Mouse (Mus musculus) left cerebral cortex, adult 11 months (tissue): Measurements from ENCODE around the gene Igfals.
A peak's percentile ranks its signal among the peaks of the same experiment; 100 is the strongest.

ENCODE experiments used
- DNase-seq: peaks from one replicate; pipeline ENCODE4 v3.0.0; 2022; ENCODE audit warnings: low spot score

Igfals gene

DNA sequence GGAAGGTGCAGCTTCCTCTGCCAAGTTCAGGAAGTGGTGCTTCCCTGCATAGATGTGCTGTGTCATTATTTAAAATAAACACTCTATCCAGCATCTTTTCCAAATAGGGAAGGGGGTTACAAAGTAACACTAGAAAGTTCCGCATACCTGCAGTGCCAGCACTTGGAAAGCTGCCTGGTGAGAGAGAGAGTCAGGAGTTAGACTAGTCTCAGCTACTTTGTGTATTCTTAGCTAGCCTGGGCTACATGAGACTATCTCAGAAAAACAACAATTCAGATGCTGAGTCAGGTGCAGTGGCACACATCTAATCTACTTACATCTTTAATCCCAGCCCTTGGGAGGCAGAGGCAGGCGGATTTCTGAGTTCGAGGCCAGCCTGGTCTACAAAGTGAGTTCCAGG, 4.0 kb upstream of the Igfals start:
- DNase-seq: no peak

- DNase-seq: no peak
Measured at GRCm38 (mm10) chr17:24867914-24868313, 2.1 kb downstream of the Igfals start.

- no peak for DNase-seq
Measured at GRCm38 (mm10) chr17:24873695-24874404, 8.1 kb downstream of the Igfals start.

GRCm38 (mm10) chr17:24874405-24874745, 8.6 kb downstream of the Igfals start:
- DNase-seq: no peak

GRCm38 (mm10) chr17:24874989-24875388, 9.2 kb downstream of the Igfals start:
- no peak for DNase-seq

DNA sequence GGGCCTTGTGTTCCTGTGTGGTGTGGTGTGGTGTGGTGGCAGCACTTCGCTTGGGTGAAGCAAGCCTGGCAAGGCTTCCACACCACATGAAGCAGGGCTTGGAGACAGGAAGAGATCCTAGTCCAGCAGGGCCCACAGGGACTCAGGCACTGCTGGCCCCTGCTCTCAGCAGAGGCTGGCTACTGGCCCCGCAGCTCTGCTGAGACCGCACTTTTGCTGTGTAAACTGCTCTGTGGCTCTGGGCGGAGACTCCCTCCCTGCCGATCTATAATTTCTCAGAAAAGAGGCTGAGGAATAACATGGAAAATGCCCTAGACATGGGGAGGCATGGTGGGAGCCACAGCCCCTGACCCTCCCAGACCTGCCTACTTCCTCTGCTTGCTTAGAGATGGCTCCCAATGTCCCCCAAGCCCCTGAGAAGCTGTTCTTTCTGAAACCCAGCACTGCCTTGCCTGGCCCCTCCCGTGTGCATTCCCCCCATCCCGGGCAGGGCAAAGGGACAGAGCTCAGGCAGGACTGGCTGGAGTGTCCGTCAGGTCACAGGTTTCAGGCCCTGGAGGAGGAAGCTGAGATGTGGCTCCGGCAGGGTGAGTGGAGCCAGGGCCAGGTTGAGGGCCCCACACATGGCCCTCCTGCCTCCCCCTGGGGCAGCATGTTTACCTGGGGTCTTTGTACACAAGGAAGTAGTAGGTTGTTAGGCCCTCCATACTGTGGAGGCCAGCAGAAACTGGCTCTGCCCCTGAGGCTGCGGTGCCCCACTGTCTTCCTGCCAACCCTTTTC, 11.7 kb downstream of the Igfals start:
- DNase-seq: no peak

- no peak for DNase-seq
Measured at GRCm38 (mm10) chr17:24878117-24878397, 12.3 kb downstream of the Igfals start.

DNA sequence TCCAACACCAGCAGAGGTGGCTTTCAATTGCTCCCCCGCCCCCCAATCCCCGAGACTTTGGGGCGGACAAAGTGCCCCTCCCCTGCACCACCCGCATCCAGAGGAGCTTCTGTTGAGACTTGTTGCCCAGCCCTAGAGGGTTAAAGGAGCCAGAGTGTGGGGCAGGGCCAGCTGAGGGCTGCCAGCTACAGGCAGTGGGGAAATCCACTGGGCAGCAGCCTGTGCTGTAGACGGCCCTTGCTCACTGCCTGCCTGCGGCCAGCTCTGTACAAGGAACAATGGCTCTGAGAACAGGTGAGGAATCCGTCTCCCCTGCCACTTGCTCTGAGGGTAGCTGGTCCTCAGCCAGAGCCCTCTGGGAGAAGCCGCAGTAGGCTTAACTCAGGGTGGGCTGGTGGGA, 12.7 kb downstream of the Igfals start:
- no peak for DNase-seq

DNA sequence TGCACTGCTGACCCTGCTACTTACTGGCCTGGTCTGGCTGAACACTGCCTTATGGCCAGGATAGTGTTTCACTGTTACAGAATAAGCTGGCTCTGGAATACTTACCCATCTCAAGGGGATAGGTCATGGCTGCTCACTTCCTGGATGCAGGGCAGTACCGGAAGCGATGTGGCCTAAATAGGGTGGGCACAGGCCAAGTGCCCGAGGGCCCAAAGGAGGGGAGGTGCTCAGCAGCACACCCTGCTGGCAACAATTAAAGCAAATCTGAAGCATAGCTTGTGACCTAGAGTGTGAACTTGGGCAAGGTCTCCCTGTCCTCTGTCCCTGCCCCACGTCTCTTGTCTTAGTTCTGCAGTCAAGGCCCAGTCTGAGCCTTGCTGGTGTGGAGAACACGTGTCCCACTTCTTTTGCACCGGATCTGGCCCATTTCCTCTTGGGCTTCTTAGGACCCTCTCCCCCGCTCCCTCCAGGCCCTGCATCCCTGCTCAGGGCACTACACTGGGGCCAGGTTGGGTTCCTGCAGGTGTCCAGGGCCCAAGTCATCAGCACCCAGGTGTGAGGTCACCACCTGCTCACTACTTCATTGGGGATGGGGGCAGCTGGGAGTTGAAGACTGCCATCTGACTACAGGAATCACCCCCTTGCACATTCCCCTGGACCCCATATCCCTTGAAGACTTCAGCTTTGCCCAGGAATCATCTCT, 16.1 kb downstream of the Igfals start:
- no peak for DNase-seq

GRCm38 (mm10) chr17:24884391-24884790, 18.6 kb downstream of the Igfals start:
- DNase-seq: no peak

- no peak for DNase-seq
Measured at GRCm38 (mm10) chr17:24885356-24886133, 19.7 kb downstream of the Igfals start.

- peak; percentile 99 for DNase-seq
Measured at GRCm38 (mm10) chr17:24886134-24886931, 20.5 kb downstream of the Igfals start, which contains the start of the genes Nubp2 and Spsb3. Nubp2 (minus strand) TSS chr17:24886349. Spsb3 (plus strand) TSS chr17:24886643.

DNA sequence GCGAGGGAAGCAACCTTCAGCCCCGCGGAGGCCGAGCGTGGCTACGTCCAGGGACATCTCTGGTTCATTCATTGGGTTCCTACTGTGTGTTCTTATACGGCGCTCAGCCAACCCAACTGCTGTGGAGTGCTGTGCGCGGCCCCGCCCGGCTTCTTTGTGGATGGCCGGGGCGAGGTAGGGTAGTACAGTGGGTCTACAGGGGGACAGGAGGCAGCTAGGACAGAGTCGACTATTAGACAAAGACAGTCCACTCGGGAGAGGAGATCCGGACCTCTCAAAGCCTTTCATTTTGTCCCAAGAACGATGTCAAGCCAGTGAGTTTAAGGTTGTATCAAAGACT, 21.1 kb downstream of the Igfals start:
- DNase-seq: no peak

DNA sequence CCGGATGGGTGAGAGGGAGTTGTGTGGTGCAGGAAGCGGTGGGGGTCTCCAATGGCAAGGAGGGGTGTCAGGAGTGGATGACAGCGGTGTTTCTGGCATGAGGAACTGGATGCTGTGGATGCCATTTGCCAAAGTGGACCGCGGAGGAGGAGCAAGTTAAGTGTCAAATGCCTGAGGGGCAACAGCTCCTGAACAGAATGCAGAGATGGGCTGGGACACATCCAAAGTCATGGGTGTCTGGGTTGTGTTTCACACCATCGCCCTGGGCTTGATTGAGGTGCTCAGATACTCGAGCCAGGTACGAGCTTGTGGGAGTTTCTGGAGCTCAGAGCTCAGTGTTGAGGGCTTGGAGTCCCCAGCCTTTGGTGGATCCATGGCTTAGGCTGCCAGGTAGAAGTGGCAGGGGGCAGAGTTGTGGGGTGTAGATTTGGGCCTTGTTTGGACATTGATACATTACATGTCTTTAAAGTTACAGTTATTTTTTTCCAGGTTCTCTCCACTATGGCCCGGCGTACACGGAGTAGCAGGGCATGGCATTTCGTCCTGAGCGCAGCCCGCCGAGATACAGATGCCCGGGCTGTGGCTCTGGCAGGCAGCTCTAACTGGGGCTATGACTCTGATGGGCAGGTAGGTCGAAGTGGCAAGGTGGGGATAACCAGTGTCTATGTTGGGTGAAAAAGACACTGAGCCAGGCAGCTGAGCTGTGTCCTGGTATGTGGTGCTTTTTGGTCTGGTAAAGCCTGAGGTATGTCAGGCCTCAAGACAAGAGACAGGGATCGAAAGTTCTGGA, 21.7 kb downstream of the Igfals start:
- DNase-seq: no peak

GRCm38 (mm10) chr17:24888862-24889261, 23.1 kb downstream of the Igfals start:
- DNase-seq: no peak

DNA sequence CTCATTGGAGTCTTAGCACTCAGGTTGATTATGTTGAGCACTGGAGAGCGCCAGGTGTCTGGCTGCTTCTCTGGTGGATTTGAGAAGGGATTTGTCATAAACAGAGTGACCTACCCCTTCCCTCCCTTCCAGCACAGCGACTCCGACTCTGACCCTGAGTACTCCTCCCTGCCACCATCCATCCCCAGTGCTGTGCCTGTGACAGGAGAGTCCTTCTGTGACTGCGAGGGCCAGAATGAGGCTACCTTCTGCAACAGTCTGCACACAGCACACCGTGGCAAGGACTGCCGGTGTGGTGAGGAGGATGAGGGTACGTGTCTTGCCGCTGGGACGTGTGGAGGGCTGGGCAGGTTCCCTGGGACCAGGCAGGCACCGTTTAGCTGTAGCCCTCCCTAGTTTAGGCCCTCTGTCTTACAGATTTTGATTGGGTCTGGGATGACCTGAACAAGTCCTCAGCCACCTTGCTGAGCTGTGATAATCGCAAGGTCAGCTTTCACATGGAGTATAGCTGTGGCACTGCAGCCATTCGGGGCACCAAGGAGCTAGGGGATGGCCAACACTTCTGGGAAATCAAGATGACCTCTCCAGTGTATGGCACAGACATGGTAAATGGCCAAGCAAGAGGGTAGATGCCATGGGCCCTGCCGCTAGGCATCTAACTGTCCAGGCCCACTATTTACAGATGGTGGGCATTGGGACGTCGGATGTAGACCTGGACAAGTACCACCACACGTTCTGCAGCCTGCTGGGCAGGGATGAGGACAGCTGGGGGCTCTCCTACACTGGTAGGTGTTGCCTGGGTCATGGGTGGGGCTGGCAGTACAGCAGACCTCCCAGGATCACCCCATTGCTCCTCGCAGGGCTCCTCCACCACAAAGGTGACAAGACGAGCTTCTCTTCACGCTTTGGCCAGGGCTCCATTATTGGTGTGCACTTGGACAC, 24.6 kb downstream of the Igfals start:
- DNase-seq: no peak

GRCm38 (mm10) chr17:24891321-24891720, 25.5 kb downstream of the Igfals start:
- DNase-seq: no peak

DNA sequence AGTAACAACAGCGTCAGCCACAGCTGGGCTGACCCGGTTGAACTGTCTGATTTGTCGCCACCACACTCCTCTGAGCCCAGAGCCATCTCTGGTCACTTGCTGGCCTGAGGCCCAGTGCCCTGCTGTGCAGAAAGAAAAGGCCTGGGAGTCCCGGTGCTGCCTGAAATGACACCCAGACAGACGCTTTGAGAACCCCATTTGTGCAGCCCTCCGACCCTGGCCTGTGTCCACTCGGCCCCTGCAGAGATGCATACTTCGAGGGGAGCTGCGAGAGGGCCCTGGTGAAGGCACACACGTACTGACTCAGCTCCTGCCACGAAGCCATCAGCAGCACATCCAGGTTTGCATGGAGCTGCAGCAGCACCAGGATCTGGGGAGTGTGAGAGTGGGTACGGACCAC, 27.0 kb downstream of the Igfals start:
- no peak for DNase-seq

DNA sequence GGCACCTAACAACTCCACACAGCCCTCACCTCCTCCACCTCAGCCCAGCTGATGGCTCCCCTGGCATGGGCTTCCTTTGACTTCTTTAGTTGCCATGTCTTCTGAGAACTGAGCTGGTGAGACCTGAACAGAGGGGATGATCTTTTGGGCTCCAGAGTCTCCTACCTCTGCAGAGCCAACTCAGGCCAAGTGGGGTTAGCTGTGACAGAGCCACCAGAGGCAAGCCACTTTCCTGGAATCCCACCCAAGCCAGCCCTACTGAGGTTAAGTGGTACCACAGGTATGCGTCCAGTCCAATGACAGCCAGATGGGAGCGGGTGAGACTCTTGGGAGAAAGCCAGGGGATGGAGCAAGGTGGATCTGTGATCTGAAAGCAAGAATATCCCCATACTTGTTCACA, 27.5 kb downstream of the Igfals start:
- DNase-seq: no peak
